Mouse (Mus musculus) limb, embryonic 13.5 days (tissue): Measurements from ENCODE around the gene Gm49358. TPM values are rescaled to one million over a fixed set of nuclear protein-coding genes. Genes with fewer than 3 reads are reported as not detected.

Source experiments
- ATAC-seq: fragments of 200-750 bp; cut with Nextera tagmentation; 2 replicates; pipeline ENCODE4 v1.8.0; 2017; ENCODE audit warnings: low read depth, moderate number of reproducible peaks, moderate TSS enrichment; ENCODE audit not compliant: low FRiP score
- H3K27ac ChIP-seq: fragments of 300-500 bp; sonication (generic); 2 replicates; pipeline ENCODE4 v1.5.1; 2015; ENCODE audit warnings: inconsistent platforms, mild to moderate bottlenecking, moderate library complexity
- H3K27me3 ChIP-seq: fragments of 300-500 bp; sonication (generic); 2 replicates; pipeline ENCODE4 v1.6.1; 2015; ENCODE audit warnings: mild to moderate bottlenecking, inconsistent platforms
- H3K36me3 ChIP-seq: fragments of 300-500 bp; sonication (generic); 2 replicates; pipeline ENCODE4 v1.6.1; 2015; ENCODE audit warnings: inconsistent platforms, mild to moderate bottlenecking, moderate library complexity
- H3K4me1 ChIP-seq: fragments of 300-500 bp; sonication (generic); 2 replicates; pipeline ENCODE4 v1.6.1; 2015; ENCODE audit warnings: inconsistent platforms
- H3K4me2 ChIP-seq: fragments of 300-500 bp; sonication (generic); replicated peaks from 2 replicates; pipeline ENCODE4 v1.6.1; 2015; ENCODE audit warnings: inconsistent platforms, mild to moderate bottlenecking, moderate library complexity
- H3K4me3 ChIP-seq: fragments of 300-500 bp; sonication (generic); 2 replicates; pipeline ENCODE4 v1.5.1; 2015; ENCODE audit warnings: moderate library complexity, mild to moderate bottlenecking, inconsistent platforms
- H3K9ac ChIP-seq: fragments of 300-500 bp; sonication (generic); 2 replicates; pipeline ENCODE4 v1.6.1; 2015; ENCODE audit warnings: mild to moderate bottlenecking, inconsistent platforms
- H3K9me3 ChIP-seq: fragments of 300-500 bp; sonication (generic); 2 replicates; pipeline ENCODE4 v1.6.1; 2016; ENCODE audit warnings: inconsistent platforms
- WGBS: fragments of 180-500 bp; shearing (Covaris S2); methylation state at CpG from one replicate; pipeline ENCODE4 v1.1.7; 2015; 5-methylcytosine and 5-hydroxymethylcytosine counted together
- polyA plus RNA-seq: library from polyadenylated mRNA; unstranded; fragments of >200 nt; fragmentation: Nextera tagmentation; extraction: Ambion mirVana; gene quantifications from 2 replicates; pipeline ENCODE4 v1.2.1, GENCODE M21; 2015

Gene Gm49358
- polyA plus RNA-seq, 1 experiment from 2014 or later = 0.27 TPM

DNA sequence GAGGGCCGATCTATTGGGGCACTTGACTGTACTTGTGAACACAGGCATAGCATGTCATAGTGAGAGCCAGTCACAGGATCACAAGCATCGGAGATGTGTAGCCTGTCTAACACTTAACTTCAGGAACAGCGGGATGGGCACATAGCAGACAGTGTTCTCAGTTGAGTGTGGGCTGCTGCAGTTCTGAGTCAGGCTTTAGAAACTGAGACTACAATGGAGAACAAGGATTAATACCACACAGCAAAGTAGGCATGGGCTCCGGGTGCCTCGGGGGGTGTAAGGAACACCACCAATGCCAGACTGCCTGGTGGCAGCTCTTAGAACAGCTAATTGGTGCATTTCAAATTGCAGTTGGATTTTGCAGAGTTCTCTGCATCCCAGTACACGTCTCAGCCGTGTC, 57.2 kb downstream of the Gm49358 start:
- H3K9me3 ChIP-seq = no peaks in the 10 kb centered on the region
- H3K4me1 ChIP-seq = peaks cover 25% of the 10 kb centered on the region
- no peak overlapping the region for H3K9ac ChIP-seq
- H3K36me3 ChIP-seq = peaks cover 7% of the 10 kb centered on the region
- no peaks in the 10 kb centered on the region; the same call in 1 of the 2 replicates for H3K27me3 ChIP-seq
- no peak for ATAC-seq
- no peak overlapping the region for H3K4me2 ChIP-seq
- no peak overlapping the region for H3K4me3 ChIP-seq
- H3K27ac ChIP-seq = no peak overlapping the region
- WGBS = 89% methylated on average over 7 of the region's 7 CpGs

DNA sequence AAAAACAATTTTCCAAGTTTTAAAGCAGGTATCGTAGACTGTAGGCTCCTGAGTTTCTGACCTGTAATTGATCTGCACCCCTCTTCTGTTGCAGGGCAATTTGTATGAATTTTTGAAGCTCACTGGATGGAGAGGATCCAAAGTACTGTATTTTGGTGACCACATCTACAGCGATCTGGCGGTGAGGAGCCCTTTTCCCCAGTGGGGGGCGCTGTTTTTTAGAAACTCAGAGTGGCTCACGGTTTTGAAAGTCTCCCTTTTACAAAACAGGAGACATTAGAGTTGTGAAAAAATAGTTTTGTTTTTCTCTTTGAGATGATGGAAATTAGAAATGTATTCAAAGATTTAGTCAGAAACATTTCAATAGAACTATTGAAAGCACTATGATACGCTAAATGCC, 60.3 kb downstream of the Gm49358 start:
- 82% methylated on average over 6 of the region's 6 CpGs for WGBS
- H3K27ac ChIP-seq = no peak overlapping the region

DNA sequence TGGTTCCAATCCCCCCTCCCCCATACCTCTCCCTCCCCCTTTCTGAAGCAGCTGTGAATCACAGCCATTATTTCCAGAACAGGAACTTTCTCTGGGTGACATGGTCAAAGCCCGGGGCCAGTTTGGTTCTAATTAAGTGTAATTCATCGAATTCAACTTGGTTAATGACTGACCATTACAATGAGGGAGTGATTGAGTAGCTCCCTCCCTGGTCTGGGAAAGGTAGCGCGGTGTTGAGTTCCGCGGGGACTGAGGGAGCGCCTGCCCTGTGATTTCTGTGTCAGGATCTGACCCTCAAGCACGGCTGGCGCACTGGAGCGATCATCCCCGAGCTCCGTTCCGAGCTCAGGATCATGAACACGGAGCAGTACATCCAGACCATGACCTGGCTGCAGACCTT, 61.1 kb downstream of the Gm49358 start:
- no peaks in the 10 kb centered on the region; the same call in 1 of the 2 replicates for H3K27me3 ChIP-seq
- ATAC-seq = no peak
- no peak overlapping the region for H3K4me3 ChIP-seq

More for the DNA sequence above, 60.3 kb downstream of the Gm49358 start:
- no peak overlapping the region for H3K4me2 ChIP-seq
- no peaks in the 10 kb centered on the region; the same call in 1 of the 2 replicates for H3K27me3 ChIP-seq
- H3K4me1 ChIP-seq = peaks cover 28% of the 10 kb centered on the region
- no peak overlapping the region for H3K4me3 ChIP-seq
- no peaks in the 10 kb centered on the region for H3K9me3 ChIP-seq
- no peak overlapping the region for H3K9ac ChIP-seq
- H3K36me3 ChIP-seq = peaks cover 9% of the 10 kb centered on the region
- ATAC-seq = no peak

DNA sequence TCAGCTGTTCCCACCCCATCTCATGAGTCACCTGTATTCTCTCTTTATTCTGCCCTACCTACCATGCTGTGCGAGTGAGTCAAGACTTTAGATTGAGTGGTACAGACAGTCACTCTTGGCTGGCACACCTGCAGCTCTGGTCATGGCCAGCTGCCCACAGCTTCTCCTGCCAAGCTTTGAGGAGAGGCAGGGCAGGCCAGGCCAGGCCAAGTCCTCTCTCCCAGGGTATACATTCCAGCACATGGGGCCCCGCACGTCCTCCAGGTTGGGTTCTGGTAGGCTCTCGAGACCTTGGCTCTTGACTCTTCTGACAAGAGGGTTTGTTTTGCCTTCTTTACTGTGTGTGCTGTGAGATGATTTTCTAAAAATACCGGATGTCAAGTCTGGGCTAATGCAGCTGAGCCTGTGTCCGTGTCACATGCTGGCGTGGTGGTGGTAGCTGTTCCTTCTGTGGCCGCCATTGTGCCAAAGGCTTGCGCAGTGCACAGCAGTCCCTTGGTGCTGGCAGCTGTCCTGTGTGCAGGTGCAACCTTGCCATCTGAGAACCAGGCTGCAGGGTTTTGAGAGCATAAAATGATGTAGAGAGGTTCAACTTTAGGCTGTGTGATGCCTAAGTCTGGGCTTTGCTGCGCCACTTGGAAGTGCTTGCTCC, 62.2 kb downstream of the Gm49358 start:
- Histone ChIP-seq H3K36me3 (peaks cover 6% of the 10 kb centered on the region), H3K27me3 (no peaks in the 10 kb centered on the region; the same call in 1 of the 2 replicates), H3K27ac (no peak overlapping the region), H3K4me3 (no peak overlapping the region), H3K4me2 (no peak overlapping the region), H3K9me3 (no peaks in the 10 kb centered on the region), H3K9ac (no peak overlapping the region), H3K4me1 (peaks cover 17% of the 10 kb centered on the region)
- ATAC-seq = no peak
- WGBS = 84% methylated on average over 10 of the region's 10 CpGs

More for the DNA sequence above, 61.1 kb downstream of the Gm49358 start:
- no peak overlapping the region for H3K9ac ChIP-seq
- H3K36me3 ChIP-seq = peaks cover 10% of the 10 kb centered on the region
- peaks cover 21% of the 10 kb centered on the region for H3K4me1 ChIP-seq
- 0 out of 2 replicates have a peak overlapping the region, but pooled peaks have one; percentile 7 for H3K4me2 ChIP-seq
- H3K27ac ChIP-seq = no peak overlapping the region
- no peaks in the 10 kb centered on the region for H3K9me3 ChIP-seq
- 38% methylated on average over 14 of the region's 14 CpGs for WGBS

DNA sequence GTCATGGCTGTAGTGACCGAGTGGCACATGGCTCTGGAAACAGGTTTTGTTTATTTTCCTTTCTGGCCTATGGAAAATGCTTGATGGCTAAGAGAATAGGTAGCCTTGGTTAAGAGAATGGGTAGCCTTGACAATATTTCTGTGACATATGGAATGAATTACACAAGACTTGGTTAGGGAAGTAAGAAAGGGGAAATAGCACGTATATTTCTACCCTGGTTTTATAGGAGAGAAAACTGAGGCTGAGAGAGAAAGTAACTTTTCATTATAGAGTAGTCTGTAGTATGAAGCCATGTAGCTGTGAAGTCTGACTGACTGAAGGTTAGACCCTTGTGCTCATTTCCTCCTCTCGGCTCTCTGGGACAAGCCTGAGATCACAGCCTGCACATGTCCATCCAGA, 63.2 kb downstream of the Gm49358 start:
- Histone ChIP-seq H3K4me2 (no peak overlapping the region), H3K4me1 (peaks cover 17% of the 10 kb centered on the region), H3K4me3 (no peak overlapping the region), H3K36me3 (peaks cover 8% of the 10 kb centered on the region), H3K9ac (no peak overlapping the region), H3K27ac (no peak overlapping the region), H3K27me3 (no peaks in the 10 kb centered on the region; the same call in 1 of the 2 replicates), H3K9me3 (no peaks in the 10 kb centered on the region)
- no peak for ATAC-seq
- WGBS = 45% methylated on average over 3 of the region's 3 CpGs

DNA sequence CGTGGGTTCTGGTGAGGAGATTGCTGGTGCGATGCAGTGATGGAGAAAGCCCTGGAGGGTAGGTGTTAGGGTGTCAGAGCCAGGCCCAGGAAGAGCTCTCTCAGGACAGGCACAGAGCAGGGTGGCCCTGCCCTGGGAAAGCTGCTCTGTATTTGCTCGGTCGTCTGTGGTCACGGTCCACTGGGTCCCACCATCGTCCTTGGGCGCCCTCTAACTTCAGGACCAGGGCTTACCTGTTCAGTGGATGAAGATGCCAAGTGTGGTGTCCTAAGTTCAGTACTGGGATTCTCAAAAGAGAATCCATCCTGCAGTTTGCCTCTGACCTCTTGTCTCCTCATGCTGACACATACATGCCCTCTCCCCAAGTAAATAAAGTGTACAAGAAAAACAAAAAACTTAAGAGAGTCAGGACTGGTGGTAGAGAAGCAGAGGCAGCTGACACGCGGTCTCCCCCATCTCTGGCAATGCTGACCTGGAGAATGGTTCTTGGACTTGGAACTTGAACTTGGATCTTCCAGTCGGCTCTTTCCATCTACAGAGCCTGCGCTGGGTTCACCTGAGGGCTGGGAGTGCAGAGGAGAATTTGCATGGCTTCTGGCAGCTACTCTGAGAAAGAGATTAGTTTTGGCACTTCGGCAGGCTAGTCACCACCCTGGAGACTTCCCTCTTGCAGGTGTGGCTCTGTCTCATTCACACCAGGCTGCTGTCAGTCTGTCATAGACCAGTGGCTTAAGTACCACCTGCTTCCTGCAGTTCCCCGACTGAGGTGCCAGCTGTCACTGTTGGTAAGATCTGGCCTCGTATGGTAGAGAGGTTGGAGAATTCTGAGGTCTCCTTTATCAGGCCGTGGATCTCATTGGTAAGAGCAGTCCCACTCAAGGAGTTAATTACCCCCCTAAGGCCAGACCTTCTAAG, 64.7 kb downstream of the Gm49358 start:
- Histone ChIP-seq H3K36me3 (peaks cover 9% of the 10 kb centered on the region), H3K4me1 (peaks cover 17% of the 10 kb centered on the region), H3K4me3 (no peak overlapping the region), H3K9me3 (no peaks in the 10 kb centered on the region), H3K9ac (no peak overlapping the region), H3K27ac (no peak overlapping the region), H3K27me3 (no peaks in the 10 kb centered on the region; the same call in 1 of the 2 replicates), H3K4me2 (no peak overlapping the region)
- 85% methylated on average over 15 of the region's 15 CpGs for WGBS
- no peak for ATAC-seq

DNA sequence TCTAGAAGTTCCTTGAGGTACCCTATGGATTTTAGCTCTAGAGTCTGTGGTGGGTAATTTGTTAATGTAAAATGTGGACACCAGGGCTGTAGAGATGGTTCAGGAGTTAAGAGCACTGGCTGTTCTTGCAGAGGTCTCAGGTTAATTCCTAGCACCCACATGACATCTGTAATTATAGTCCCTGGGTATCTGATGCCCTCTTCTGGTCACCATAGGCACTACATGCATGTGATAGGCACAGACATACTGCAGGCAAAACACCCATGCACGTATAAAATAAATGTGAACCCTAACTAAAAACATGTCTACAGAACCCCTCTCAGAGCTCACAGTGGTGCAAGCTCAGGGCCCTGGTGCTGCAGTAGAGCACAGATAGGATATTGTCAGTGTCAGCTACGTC, 65.7 kb downstream of the Gm49358 start:
- H3K27me3 ChIP-seq = peaks cover 2% of the 10 kb centered on the region
- H3K9me3 ChIP-seq = no peaks in the 10 kb centered on the region
- H3K4me2 ChIP-seq = no peak overlapping the region
- 89% methylated on average over 2 of the region's 2 CpGs for WGBS
- H3K27ac ChIP-seq = no peak overlapping the region
- no peak overlapping the region for H3K4me3 ChIP-seq
- H3K36me3 ChIP-seq = peaks cover 9% of the 10 kb centered on the region
- H3K9ac ChIP-seq = no peak overlapping the region
- H3K4me1 ChIP-seq = peaks cover 15% of the 10 kb centered on the region
- no peak for ATAC-seq

DNA sequence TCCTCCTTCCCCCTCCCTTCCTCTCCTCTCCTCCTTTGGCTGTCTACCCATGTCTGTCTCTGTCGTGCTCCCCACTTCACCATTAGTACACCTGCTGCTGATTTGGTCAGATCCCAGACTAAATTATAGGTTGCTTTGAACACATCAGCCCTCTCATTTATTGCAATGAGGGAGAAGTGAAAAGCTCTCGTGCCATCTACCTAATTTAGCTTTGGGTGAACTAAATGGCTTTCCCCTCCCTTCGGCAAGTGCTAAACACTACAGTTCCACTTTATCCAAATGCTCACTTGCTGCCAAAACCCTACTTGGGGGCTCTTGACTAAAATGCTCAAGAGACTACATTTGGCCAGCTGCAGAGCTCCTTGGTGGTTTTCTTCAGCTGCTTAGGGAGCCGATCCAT, 73.0 kb downstream of the Gm49358 start:
- Histone ChIP-seq H3K4me3 (no peak overlapping the region), H3K27me3 (peaks cover 40% of the 10 kb centered on the region), H3K27ac (no peak overlapping the region), H3K4me1 (no peaks in the 10 kb centered on the region), H3K9ac (no peak overlapping the region), H3K36me3 (peaks cover 3% of the 10 kb centered on the region; the same call in 1 of the 2 replicates), H3K9me3 (no peaks in the 10 kb centered on the region), H3K4me2 (no peak overlapping the region)
- no peak for ATAC-seq
- WGBS = 60% methylated on average over 4 of the region's 4 CpGs

DNA sequence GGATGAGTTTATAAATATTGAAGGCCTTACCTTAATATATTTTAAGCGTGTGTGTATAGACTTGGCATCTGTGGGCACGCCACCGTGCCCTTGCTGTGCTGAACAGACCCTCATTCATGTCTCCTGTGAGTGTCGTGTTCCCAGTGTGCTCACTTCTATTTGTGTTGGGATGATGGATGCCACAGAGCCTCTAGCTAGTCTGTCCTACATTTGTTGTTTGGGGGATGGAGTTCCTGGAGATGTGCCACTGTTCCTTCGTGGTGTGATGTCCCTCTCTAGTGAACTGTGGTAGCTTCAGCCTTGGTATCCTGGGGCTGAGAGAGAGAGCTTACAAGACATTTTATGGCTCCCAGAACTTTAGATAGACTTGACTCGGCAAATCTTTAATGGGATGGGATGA, 75.1 kb downstream of the Gm49358 start:
- Histone ChIP-seq H3K4me1 (no peaks in the 10 kb centered on the region), H3K27ac (no peak overlapping the region), H3K9me3 (no peaks in the 10 kb centered on the region), H3K9ac (no peak overlapping the region), H3K4me2 (no peak overlapping the region), H3K4me3 (no peak overlapping the region), H3K27me3 (peaks cover 53% of the 10 kb centered on the region), H3K36me3 (no peaks in the 10 kb centered on the region)
- ATAC-seq = no peak
- WGBS = 91% methylated on average over 6 of the region's 6 CpGs

DNA sequence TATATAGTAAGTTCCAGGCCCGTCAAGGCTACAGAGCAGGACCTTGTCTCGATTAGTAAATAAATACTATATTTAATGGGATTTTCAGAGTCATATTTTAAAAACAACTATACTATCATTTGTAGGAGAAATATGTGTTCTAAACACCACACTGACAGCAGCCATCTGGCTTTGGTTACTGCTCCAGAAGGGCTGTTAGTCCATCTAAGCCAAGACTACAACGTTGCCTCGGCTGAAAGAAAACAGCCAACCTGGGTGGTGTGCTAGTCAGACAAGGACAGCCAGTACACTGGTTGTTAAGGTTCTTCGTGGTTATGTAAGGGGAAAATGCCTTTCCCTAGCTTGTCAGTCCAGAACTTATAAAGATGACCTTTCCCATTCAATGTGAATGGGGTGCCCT, 78.9 kb downstream of the Gm49358 start:
- no peak for ATAC-seq
- no peak overlapping the region for H3K9ac ChIP-seq
- peaks cover 53% of the 10 kb centered on the region for H3K27me3 ChIP-seq
- no peaks in the 10 kb centered on the region for H3K4me1 ChIP-seq
- WGBS = 50% methylated on average over 5 of the region's 5 CpGs
- H3K4me2 ChIP-seq = no peak overlapping the region
- no peak overlapping the region for H3K4me3 ChIP-seq
- H3K36me3 ChIP-seq = no peaks in the 10 kb centered on the region
- no peak overlapping the region for H3K27ac ChIP-seq
- no peaks in the 10 kb centered on the region for H3K9me3 ChIP-seq

DNA sequence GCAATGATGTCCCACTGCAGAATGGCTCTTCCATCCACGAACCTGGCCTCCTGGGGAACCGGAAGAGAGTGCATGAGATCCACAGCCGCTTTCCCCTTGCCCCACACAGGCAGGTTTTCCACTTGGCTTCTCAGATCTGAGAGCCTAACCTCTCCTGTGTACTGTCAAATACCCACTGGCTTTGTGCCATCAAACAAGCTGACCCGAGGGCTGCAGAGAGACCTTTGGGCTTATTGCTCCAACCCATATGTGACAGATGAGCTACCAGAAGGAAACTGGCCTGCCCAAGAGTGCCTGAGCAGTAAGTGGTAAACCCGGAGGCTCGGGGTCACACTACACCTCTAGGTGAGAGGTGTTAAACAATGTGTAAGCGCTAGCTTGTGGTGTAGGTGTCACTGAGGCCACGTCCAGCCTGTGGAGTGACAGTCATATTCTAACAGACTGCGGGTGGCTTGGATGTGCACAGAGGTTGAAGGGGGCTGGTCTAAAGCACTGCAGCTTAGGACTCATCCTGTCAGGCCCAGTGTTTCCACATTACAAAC, 83.2 kb downstream of the Gm49358 start:
- Histone ChIP-seq H3K9ac (no peak overlapping the region), H3K4me2 (no peak overlapping the region), H3K4me3 (no peak overlapping the region), H3K27ac (no peak overlapping the region), H3K4me1 (no peaks in the 10 kb centered on the region), H3K9me3 (no peaks in the 10 kb centered on the region), H3K36me3 (no peaks in the 10 kb centered on the region), H3K27me3 (peaks cover 63% of the 10 kb centered on the region)
- ATAC-seq = no peak
- WGBS = 65% methylated on average over 9 of the region's 9 CpGs

DNA sequence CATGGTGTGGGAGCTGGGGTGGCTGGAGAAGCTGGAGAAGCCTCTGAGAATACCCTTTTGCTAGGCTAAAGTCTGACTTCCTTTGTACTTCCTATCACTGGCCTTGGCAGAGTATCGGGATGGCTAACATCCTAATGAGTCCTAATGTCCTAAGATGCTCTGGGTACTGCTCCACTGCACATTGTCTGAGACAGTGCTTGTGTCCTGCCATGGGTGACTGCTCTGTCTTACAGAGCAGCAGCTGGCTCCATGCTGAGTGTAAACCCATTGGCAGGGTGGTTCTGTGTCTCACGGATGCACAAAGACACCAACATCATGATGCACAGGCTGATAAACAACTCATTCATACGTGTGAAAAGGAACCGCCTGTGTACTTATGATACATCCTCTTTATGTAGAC, 85.3 kb downstream of the Gm49358 start:
- no peak for ATAC-seq
- H3K27ac ChIP-seq = no peak overlapping the region
- no peak overlapping the region for H3K9ac ChIP-seq
- peaks cover 60% of the 10 kb centered on the region for H3K27me3 ChIP-seq
- no peak overlapping the region for H3K4me2 ChIP-seq
- H3K4me1 ChIP-seq = no peaks in the 10 kb centered on the region
- H3K36me3 ChIP-seq = no peaks in the 10 kb centered on the region
- H3K4me3 ChIP-seq = no peak overlapping the region
- 83% methylated on average over 4 of the region's 4 CpGs for WGBS
- no peaks in the 10 kb centered on the region for H3K9me3 ChIP-seq
